Mouse (Mus musculus) thymus, postnatal 0 days (tissue): ENCODE measurements around the gene Gm49342. TPM values are rescaled to one million over a fixed set of nuclear protein-coding genes. Genes with fewer than 3 reads are reported as not detected.
"Not testable (repeated sequence)": the region's sequence is repeated elsewhere in the genome, so short reads cannot be mapped to it uniquely, and the experiment has no call there.

Source experiments
- DNase-seq: peaks from one replicate; pipeline ENCODE4 v3.0.0-alpha.2; 2015; ENCODE audit warnings: low spot score
- polyA plus RNA-seq: library from polyadenylated mRNA; unstranded; fragments of >200 nt; fragmentation: Nextera tagmentation; extraction: Ambion mirVana; gene quantifications from 2 replicates; pipeline ENCODE4 v1.2.1, GENCODE M21; 2015

Gm49342 gene
- polyA plus RNA-seq = not detected in 2 replicates

DNA sequence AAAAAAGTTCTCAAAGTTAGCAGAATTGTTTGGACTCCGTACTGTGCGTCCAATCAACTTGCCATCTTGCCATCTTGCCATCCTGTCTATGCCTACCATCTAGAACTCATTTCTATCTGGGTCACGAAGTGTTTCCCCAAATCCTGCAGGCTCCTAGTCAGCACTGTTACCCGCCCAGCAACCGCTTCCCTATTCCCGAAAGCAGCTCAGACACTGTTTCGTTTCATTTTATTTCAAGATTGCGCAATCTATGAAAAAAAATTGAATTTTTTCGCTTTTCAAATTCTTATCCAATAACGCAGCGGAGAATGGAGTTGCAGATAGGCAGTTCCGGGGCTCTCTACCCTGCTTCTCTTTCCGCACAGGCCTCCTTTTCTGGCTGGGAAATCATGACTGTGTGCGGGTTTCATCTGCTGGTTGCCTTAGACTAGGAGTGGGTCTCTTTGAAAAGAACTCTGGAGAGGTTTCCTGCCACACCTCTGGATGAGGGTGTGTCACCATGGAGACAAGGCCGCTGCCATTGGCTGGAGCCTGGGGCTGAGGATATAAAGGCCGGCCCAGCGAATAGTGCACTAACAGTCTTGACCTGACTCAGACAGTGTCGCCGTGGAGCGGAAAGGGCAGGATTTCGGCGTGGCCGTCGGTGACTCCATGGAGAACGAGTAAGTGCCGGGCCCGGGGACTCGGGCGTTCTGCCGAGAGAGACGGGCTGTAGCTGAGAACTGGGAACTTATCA is at the start of gene Gm49342:
Gm49342 (plus strand) TSS at position 586 of the 736 bp plus-strand sequence.
- DNase-seq = peak; percentile 76

DNA sequence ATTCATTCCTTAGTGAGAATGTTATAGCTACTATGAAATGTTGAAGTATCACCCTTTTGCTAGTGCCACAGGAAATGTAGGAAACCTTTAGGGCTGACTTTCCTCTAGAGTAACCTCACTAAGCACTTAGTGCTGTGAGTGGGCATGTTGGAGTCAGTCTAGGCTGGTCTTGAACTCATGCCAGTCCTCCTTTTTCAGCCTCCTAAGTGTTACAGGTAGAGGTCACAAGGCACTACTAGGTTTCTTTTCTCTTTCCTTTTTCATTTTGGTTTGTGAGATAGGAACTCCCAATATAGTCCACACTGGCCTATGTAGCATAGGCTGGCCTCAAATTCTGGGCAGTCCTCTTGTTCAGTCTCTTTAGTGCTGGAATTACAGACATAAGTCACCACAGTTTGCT is 48.9 kb upstream of the Gm49342 start:
- no peak for DNase-seq

DNA sequence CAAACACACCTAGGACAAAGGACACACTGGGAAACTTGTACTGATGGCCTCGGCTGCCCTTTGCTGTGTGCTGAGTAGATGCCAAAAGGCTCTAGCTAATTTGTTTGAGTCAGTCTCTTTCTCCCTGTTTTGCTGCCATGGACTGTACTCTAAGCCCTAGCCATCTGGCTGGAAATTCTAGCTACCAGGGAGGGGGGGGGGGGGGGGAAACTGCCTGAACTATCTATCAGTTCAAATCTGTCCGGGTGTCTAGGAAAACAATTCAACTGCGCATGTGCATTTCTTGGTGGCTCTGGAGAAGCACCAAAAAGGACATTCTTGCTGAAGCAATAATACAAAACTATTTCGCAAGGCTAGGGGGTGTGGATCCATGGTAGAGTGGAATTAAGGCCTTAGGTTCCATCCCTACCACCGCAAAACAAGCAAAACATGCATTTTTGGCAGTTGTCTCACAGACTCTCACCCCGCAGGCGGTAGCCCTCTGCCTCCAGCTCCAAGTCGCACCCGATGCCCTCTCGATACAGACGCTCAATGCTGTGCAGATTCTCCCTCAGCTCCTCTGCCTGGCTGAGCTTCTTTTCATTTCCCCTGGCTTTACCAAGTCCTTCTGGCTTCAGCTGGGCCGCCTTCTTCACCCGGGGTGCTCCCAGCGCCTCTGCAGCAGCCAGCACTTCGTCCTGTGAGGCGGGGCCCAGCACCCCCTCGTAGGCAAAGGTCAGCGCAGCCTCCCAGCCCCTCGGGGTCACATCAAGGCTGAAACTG is 48.2 kb upstream of the Gm49342 start:
- no peak for DNase-seq

DNA sequence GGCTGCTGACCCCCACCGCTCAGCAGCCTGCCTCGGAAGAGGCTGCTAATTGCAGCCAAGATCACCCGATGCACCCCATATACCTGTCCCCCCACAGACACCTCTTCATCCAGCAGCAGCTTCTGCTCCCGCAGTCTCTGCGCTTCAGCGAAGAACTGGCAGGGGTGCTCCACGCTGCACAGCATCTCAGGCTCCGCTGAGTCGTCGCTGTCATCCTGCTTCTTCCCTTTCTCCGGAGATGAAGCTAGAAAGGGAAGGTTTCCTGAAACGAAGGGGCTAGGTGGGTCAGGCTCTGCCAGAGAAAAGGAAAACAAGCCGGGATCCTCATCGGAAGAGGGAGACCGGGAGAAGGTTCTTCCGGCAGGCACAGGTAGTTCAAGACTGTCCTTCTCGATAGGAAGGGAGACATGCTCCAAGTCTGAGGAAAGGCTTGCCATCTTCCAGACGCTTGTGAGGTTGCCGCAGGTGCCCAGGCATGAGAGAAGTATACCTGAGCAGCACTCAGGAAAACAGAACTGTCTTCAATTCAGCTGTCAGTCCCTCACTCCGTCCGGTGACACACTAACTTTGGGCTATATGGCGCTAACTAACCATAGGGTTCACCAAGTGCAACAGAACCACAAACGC is 47.5 kb upstream of the Gm49342 start:
- no peak for DNase-seq

- DNase-seq = no peak
Measured at GRCm38 (mm10) chr14:50897374-50897765, 46.9 kb upstream of the Gm49342 start, which contains the start of gene Klhl33. TSS of gene Klhl33 (minus strand) at chr14:50897507.

DNA sequence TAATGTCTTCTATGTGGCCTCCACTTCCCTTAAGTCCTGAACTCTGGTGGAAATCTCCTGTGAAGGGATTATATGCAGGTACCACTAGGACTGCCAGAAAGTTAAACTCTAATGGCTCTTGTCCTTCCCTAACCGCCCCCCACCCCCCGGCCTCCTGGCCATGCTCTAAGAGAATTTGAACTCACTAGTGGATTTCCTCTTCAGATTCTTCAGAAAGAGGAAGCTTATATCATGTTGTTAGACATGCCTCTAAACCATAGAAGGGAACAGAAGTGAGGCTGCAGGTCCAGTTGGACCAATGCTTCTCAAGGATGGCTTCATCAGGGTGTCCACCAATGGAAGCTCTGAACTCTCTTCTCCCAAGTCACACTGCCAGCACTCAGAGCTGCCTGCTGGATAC is 46.3 kb upstream of the Gm49342 start:
- not testable (repeated sequence) for DNase-seq

GRCm38 (mm10) chr14:50903973-50904827 is 40.1 kb upstream of the Gm49342 start:
- peak; percentile 23 for DNase-seq

DNA sequence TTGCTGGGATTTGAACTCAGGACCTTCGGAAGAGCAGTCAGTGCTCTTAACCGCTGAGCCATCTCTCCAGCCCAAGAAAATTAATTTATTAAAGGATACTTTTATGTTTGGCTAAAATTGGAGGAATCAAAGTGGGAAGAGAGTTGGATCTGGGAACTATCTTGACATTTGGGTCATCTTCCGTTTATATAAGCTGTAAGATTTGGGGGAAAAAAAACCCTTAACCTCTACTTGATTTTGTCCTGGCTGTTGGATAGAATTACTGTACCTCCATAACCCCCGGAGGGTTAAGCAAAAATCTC is 39.5 kb upstream of the Gm49342 start:
- no peak for DNase-seq

DNA sequence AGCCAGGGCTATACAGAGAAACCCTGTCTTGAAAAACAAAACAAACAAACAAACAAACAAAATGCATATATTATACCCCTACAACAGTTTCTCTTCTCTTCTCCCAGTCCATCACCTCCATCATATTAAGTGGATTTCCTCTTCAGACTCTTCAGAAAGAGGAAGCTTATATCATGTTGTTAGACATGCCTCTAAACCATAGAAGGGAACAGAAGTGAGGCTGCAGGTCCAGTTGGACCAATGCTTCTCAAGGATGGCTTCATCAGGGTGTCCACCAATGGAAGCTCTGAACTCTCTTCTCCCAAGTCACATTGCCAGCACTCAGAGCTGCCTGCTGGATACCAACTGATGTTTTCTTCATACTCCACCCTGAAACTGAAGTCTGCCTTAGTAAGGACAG is 39.0 kb upstream of the Gm49342 start:
- DNase-seq = not testable (repeated sequence)

DNA sequence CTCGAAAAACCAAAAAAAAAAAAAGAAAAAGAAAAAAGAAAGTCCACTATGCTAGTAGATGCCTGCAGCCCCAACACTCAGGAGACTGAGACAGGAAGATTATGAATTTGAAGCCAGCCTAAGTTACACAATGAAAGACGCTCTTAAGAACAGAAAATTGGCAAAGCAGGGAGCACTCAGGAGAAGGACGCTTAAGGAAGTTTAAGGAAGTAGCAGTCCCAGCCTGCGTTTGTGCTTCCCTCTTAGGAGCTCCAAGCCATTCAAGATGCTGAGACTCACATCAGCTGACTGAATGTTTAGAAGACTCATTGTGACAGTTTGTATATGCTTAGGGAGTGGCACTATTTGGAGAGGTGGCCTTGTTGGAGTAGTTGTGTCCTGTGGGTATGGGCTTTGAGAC is 36.2 kb upstream of the Gm49342 start:
- no peak for DNase-seq

DNA sequence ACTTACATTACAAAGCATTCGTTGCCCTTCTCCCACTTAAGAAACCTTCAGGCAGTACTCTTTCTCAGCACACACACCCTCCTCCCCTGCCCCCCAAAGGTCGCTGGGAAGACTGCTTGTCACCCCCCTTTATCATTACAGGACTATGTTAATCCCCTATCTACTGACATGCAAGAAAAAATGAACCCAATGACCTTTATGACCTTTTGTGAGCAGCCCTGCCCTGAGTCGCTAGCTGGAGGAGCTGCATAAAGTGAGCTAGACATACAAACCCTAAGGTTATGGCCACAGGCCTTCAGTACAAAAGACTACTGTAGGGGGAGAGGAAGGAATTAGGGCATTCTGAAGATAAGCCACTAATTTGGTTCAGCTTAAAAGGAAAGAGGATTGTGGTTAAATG is 33.0 kb upstream of the Gm49342 start:
- no peak for DNase-seq

DNA sequence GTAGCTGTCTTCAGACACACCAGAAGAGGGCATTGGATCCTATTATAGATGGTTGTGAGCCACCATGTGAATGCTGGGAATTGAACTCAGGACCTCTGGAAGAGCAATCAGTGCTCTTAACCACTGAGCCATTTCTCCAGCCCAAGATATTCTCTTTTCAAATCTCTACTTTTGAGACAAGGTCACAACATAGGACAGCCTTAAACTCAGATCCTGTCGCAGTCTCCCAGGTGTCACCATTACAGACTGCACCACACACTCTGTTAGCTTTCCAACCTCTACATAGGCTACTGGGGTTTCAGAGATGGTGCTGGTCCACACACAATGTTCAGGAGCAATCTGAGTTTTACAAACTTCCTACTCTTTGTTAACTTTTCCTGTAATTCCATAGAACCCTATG is 20.9 kb upstream of the Gm49342 start:
- DNase-seq = not testable (repeated sequence)

- DNase-seq = peak; percentile 97
Measured at GRCm38 (mm10) chr14:50924281-50925064, 19.8 kb upstream of the Gm49342 start, which contains the start of the genes Osgep and Apex1. TSS of gene Osgep (minus strand) at chr14:50924893. TSS of gene Apex1 (plus strand) at chr14:50924968.

DNA sequence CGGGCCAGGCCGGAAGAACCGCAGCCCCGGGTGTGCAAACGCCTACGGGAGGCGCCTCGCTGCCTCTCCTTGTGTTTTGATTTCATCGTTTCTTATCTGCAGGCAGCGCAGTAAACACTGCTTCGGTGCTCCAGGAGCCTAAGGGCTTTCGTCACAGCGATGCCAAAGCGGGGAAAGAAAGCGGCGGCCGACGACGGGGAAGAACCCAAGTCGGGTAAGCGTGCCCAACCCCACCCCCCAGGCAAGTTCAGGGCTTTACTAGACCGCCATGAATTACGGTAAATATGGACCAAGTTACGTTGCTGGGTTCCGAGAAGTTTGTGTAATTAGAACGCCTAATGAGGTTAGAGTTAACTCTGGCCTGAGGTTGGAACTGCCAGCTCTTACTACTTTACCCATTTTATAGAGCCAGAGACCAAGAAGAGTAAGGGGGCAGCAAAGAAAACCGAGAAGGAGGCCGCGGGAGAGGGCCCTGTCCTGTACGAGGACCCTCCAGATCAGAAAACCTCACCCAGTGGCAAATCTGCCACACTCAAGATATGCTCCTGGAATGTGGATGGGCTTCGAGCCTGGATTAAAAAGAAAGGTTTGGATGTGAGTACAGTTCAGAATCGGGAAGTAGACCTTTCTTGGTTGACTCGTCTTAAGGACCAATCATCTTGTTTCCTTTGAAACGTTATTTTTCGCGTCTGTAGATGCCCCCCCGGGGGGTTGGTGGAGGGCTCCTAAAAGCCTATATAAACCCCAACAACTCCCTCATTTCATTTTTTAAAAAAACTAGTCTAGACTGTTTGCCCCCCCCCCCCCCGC is 19.0 kb upstream of the Gm49342 start:
- DNase-seq = no peak

GRCm38 (mm10) chr14:50927366-50927765 is 17.0 kb upstream of the Gm49342 start:
- DNase-seq = no peak

- no peak for DNase-seq
Measured at GRCm38 (mm10) chr14:50929951-50930350, 14.4 kb upstream of the Gm49342 start.

- peak; percentile 68 for DNase-seq
Measured at GRCm38 (mm10) chr14:50930377-50930753, 14.0 kb upstream of the Gm49342 start.

DNA sequence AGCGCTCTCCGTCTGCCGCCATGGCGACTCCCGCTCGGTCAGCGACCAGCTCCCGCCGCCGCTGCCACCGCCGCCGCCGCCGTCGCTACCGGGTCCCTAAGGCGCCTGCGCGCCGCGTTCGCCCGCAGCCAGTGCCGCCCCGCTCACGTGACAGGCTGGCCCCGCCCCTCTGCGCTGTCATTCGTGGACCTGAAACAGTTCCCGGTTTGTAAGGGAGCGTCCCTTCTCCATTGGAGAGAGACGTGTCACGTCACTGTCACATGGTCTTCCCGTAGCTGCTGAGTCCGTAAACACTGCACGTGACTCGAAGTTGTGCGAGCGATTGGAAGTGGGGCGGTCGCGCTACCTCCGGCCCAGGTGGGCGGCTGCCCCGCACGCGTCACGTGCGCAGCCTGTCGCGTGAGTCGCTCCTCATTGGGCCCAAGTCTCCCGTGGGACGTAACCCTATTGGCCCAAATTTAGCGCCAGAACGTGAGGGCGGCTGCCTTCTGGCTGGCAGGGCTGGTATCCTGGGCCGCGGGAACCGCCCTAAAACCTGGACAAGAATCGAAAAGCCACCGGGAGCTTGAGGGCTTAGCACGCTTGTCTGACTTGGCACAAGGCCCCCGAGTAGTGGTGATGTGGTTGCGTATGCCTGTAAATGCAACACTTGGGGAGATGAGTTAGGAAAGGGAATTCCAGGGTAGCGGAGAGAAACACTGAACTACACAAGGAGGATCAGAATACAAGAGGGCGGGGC is 13.4 kb upstream of the Gm49342 start, which contains the start of the genes Pip4p1 and Pnp:
Pip4p1 (minus strand) TSS at position 103 of the 739 bp plus-strand sequence.
Pnp (plus strand) TSS at position 329 of the 739 bp plus-strand sequence.
- peak; percentile 99 for DNase-seq
